Mouse (Mus musculus): ENCODE data around the gene Hoxa10.

Gene Hoxa10

GRCm38 (mm10) chr6:52182793-52183192, 57.9 kb downstream of the Hoxa10 start:
- no peak for DNase-seq (ENCODE audit: low read depth)

GRCm38 (mm10) chr6:52182030-52182429, 58.6 kb downstream of the Hoxa10 start:
- no peak for DNase-seq (ENCODE audit: low read depth)

All from naive thymus-derived CD4-positive, alpha-beta T cell, adult 2 months (primary cell).